Mouse (Mus musculus) midbrain, postnatal 0 days (tissue): ENCODE results near the gene Psmd7. TPM values are rescaled to one million over a fixed set of nuclear protein-coding genes. Genes with fewer than 3 reads are reported as not detected.

ENCODE experiments used
- ATAC-seq: fragments of 200-750 bp; cut with Nextera tagmentation; 2 replicates; pipeline ENCODE4 v1.8.0; 2017; ENCODE audit warnings: moderate number of reproducible peaks, mild to moderate bottlenecking, moderate TSS enrichment, moderate library complexity; ENCODE audit not compliant: low FRiP score
- DNase-seq: peaks from one replicate; pipeline ENCODE4 v3.0.0-alpha.2; 2015; ENCODE audit warnings: low spot score
- H3K27ac ChIP-seq: fragments of 300-500 bp; sonication (generic); 2 replicates; pipeline ENCODE4 v1.5.1; 2014; ENCODE audit warnings: low read depth, mild to moderate bottlenecking, low read length, mixed read lengths
- H3K27me3 ChIP-seq: fragments of 300-500 bp; sonication (generic); 2 replicates; pipeline ENCODE4 v1.6.1; 2014; ENCODE audit warnings: low read length, control low read depth, mixed read lengths; ENCODE audit not compliant: insufficient read depth
- H3K36me3 ChIP-seq: fragments of 300-500 bp; sonication (generic); 2 replicates; pipeline ENCODE4 v1.6.1; 2014; ENCODE audit warnings: low read length, control low read depth, mixed read lengths; ENCODE audit not compliant: insufficient read depth
- H3K4me1 ChIP-seq: fragments of 300-500 bp; sonication (generic); 2 replicates; pipeline ENCODE4 v1.6.1; 2014; ENCODE audit warnings: mild to moderate bottlenecking, control low read depth, antibody characterized with exemption, low read length, mixed read lengths; ENCODE audit not compliant: insufficient read depth
- H3K4me2 ChIP-seq: fragments of 300-500 bp; sonication (generic); 2 replicates; pipeline ENCODE4 v1.6.1; 2014; ENCODE audit warnings: low read depth, mild to moderate bottlenecking, low read length, mixed read lengths; ENCODE audit not compliant: poor library complexity, severe bottlenecking
- H3K4me3 ChIP-seq: fragments of 300-500 bp; sonication (generic); 2 replicates; pipeline ENCODE4 v1.5.1; 2014; ENCODE audit warnings: low read depth, mild to moderate bottlenecking, low read length, moderate library complexity
- H3K9ac ChIP-seq: fragments of 300-500 bp; sonication (generic); replicated peaks from 2 replicates; pipeline ENCODE4 v1.6.1; 2014; ENCODE audit warnings: mild to moderate bottlenecking, low read length, moderate library complexity, mixed read lengths; ENCODE audit not compliant: poor library complexity, severe bottlenecking
- H3K9me3 ChIP-seq: fragments of 300-500 bp; sonication (generic); 2 replicates; pipeline ENCODE4 v1.6.1; 2016; ENCODE audit warnings: low read length, control low read depth
- CTCF ChIP-seq: IDR thresholded peaks from 2 replicates; pipeline ENCODE4 v1.5.1; 2016; ENCODE audit warnings: antibody characterized with exemption, mild to moderate bottlenecking
- WGBS: fragments of 180-500 bp; shearing (Covaris S2); extraction: QIAGEN DNeasy Blood & Tissue Kit; methylation state at CpG from one replicate; pipeline ENCODE4 v1.1.7; 2014; 5-methylcytosine and 5-hydroxymethylcytosine counted together
- polyA plus RNA-seq: library from polyadenylated mRNA; unstranded; fragments of >200 nt; fragmentation: Nextera tagmentation; extraction: Ambion mirVana; gene quantifications from 2 replicates; pipeline ENCODE4 v1.2.1, GENCODE M21; 2015
- total RNA-seq: library from RNA; depleted of rRNA; stranded (reverse); fragments of >200 nt; gene quantifications from 2 replicates; pipeline ENCODE4 v1.2.3, GENCODE M21; 2014

The Psmd7 gene
- total and polyA plus RNA-seq, 2 experiments from 2014 or later: 38.2 to 268 TPM

DNA sequence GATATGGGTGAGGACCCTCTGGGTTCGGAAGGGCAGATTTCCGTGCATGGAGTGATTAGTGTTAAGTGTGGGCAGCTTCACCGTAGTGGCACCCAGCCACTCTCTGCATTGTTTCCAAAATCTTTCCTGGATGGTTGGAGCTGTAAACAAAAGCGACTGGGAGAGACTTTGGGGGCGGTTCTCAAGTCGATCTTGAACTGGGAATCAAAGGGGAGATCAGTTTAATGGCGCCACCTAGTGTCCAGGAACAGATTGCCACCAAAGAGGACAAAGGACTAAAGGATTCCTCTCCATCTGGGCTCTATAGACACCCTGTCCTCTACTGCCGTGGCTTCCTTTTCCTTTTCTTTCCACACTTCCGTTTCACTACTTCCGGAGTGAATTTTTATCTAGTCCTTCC, 11.6 kb downstream of the Psmd7 start:
- Histone ChIP-seq H3K27ac (no peak overlapping the region), H3K4me1 (no peaks in the 10 kb centered on the region), H3K9ac (no peak overlapping the region), H3K36me3 (peaks cover 33% of the 10 kb centered on the region), H3K27me3 (no peaks in the 10 kb centered on the region), H3K4me2 (peak overlapping the region; percentile 39), H3K9me3 (no peaks in the 10 kb centered on the region), H3K4me3 (no peak overlapping the region)
- 8% methylated on average over 10 of the region's 10 CpGs for WGBS
- peak; percentile 88 for TF ChIP-seq CTCF
- ATAC-seq (peak; percentile 49; the same call in 1 of the 2 replicates), DNase-seq (peak; percentile 95)

GRCm38 (mm10) chr8:107574771-107575170, 13.5 kb downstream of the Psmd7 start:
- H3K4me1 ChIP-seq: no peaks in the 10 kb centered on the region
- no peak for TF ChIP-seq CTCF
- H3K27me3 ChIP-seq: no peaks in the 10 kb centered on the region
- H3K4me3 ChIP-seq: no peak overlapping the region
- DNase-seq (no peak), ATAC-seq (no peak)
- H3K9me3 ChIP-seq: no peaks in the 10 kb centered on the region
- no peak overlapping the region for H3K9ac ChIP-seq
- no peak overlapping the region for H3K4me2 ChIP-seq
- no peak overlapping the region for H3K27ac ChIP-seq
- peaks cover 15% of the 10 kb centered on the region for H3K36me3 ChIP-seq
- 93% methylated on average over 3 of the region's 3 CpGs for WGBS

GRCm38 (mm10) chr8:107572497-107572896, 15.8 kb downstream of the Psmd7 start:
- DNase-seq: peak; percentile 41
- Histone ChIP-seq H3K9me3 (no peaks in the 10 kb centered on the region), H3K4me3 (no peak overlapping the region), H3K4me2 (no peak overlapping the region), H3K4me1 (no peaks in the 10 kb centered on the region), H3K9ac (no peak overlapping the region), H3K36me3 (no peaks in the 10 kb centered on the region), H3K27me3 (no peaks in the 10 kb centered on the region), H3K27ac (no peak overlapping the region)
- peak; percentile 68 for TF ChIP-seq CTCF
- ATAC-seq: no peak
- 58% methylated on average over 4 of the region's 4 CpGs for WGBS

DNA sequence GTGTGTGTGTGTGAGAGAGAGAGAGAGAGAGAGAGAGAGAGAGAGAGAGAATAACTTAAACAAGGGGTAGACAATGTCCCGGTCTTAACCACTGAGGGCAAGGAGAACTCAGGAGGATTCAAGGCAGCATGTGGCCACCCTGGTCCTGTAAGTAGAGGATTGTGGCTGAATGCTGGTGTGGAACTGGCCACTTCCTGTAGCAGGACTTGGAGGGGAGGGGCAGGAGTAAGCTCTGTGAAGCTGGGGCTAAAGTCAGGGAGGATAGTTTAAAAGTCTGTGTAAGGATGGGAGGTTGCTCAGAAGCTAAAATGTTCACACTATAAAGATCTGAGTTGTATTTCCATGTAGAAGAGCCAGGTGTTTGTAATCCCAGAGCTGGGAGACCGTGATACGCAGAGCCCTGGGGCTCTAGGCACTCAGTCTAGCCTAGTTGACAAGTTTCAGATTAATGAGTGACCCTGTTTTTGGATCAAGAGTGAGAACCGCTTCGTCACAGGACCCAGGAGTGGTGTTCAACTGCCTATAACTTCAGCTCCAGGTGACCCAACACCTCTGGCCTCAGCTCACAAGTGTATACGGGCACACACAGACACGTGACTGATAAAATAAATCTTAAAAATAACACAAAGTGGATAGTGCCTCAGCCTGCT, 16.7 kb downstream of the Psmd7 start:
- Histone ChIP-seq H3K4me1 (no peaks in the 10 kb centered on the region), H3K9ac (no peak overlapping the region), H3K4me2 (no peak overlapping the region), H3K9me3 (no peaks in the 10 kb centered on the region), H3K4me3 (no peak overlapping the region), H3K27ac (no peak overlapping the region), H3K36me3 (no peaks in the 10 kb centered on the region), H3K27me3 (no peaks in the 10 kb centered on the region)
- no peak for ATAC-seq
- TF ChIP-seq CTCF: no peak
- DNase-seq: no peak
- 92% methylated on average over 7 of the region's 7 CpGs for WGBS

DNA sequence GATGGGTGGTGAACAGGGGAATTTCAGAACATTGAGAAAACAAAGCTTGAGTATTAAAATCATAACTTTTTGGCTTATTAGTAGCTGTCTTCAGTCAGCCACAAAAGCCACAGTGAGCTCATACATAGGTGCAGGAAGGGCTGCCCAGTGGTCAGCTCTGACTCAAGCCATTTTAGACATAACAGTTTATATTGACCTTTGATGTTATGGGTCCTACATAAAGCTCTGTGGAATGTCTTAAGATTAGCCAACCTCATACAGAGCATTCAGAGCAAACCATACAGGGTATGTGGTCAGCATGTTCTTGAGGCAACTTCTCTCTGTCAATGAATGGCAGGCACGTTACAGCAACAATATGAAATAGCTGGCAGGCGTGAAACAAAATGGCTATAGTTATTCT, 17.2 kb downstream of the Psmd7 start:
- TF ChIP-seq CTCF: no peak
- ATAC-seq (no peak), DNase-seq (no peak)
- Histone ChIP-seq H3K4me2 (no peak overlapping the region), H3K36me3 (no peaks in the 10 kb centered on the region), H3K27ac (no peak overlapping the region), H3K4me3 (no peak overlapping the region), H3K9ac (no peak overlapping the region), H3K27me3 (no peaks in the 10 kb centered on the region), H3K9me3 (no peaks in the 10 kb centered on the region), H3K4me1 (no peaks in the 10 kb centered on the region)
- 78% methylated on average over 2 of the region's 2 CpGs for WGBS

GRCm38 (mm10) chr8:107562164-107562563, 26.1 kb downstream of the Psmd7 start:
- Histone ChIP-seq H3K9me3 (no peaks in the 10 kb centered on the region), H3K27me3 (no peaks in the 10 kb centered on the region), H3K4me2 (no peak overlapping the region), H3K9ac (no peak overlapping the region), H3K4me3 (no peak overlapping the region), H3K36me3 (0 out of 2 replicates have a peak, but pooled peaks cover 7% of the 10 kb centered on the region), H3K27ac (no peak overlapping the region), H3K4me1 (no peaks in the 10 kb centered on the region)
- 81% methylated on average over 9 of the region's 9 CpGs for WGBS
- no peak for ATAC-seq
- DNase-seq: no peak
- no peak for TF ChIP-seq CTCF
